Mouse (Mus musculus): ENCODE results near the gene Cstf3. TPM values are rescaled to one million over a fixed set of nuclear protein-coding genes. Genes with fewer than 3 reads are reported as not detected.
"Not testable (repeated sequence)": the region's sequence is repeated elsewhere in the genome, so short reads cannot be mapped to it uniquely, and the experiment has no call there.

Cstf3 gene
- total RNA-seq (2021), result 1 to 10 TPM; 9.1 to 9.8 TPM
- long read RNA-seq, experiment 1, partial matches to known transcripts, result 0 of 6 reads
- long read RNA-seq, experiment 1, other reads (novel, unspliced or antisense), result 0 of 6 reads
- long read RNA-seq, experiment 2, partial matches to known transcripts, result 0 of 4 reads
- long read RNA-seq, experiment 2, other reads (novel, unspliced or antisense), result 1 of 4 reads

DNA sequence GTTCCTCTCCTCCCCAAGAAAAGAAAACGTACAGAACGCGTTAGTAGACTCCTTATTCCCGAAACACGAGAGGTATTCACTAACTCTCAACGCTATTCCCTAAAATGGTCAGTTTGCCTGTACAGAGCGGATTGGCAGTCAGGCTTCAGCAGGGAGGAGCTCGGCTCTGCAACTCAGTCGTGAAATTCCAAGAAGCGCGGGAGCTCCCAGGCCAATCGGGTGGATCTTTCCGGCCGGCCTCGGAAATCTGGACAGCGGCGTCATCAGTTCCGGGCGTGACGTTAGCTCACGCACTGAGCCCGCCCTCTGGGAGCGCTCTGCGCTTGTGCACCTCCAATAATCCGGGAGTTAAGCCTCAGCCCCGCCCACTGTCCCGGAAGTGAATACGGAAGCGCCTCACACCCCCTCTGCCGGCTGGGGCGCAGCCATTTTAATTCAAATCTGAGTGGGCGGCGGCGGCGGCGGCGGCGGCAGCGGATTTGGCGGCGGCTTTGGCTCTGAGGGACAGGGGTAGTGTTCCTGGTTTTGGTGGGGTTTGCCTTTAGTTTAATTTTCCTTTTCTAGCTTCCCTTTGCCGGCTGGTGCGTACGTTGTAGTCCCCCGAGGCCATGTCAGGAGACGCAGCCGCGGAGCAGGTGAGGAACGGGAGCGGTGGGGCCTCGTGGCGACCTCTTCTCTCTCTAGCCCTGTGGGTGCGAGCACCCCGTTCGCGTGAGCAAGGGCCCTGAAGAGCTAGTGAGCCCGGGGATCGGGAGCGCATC is at the start of gene Cstf3:
Gene Cstf3, plus strand, starts transcription at position 456 of the 761 bp plus-strand sequence.
- DNase-seq, result peak; percentile 98

DNA sequence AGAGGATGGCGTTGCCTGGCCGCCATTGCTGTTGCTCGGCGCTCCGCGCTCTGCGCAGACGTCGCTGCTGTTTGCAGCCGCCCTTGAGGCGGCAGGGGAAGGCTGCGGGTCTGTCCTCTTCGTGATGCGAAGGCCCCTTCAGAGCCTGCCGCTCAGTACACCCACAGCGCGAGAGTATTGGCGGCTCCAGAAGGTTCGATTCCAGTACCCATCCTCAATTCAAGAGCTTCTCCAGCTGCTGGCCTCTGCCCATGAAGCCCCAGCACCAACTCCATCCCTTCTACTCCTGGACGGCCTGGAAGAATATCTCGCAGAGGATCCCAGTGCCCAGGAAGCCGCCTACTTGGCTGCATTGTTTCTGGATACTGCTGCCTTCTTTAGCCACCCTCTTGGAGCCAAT is 33.6 kb upstream of the Cstf3 start:
- DNase-seq, result not testable (repeated sequence)

DNA sequence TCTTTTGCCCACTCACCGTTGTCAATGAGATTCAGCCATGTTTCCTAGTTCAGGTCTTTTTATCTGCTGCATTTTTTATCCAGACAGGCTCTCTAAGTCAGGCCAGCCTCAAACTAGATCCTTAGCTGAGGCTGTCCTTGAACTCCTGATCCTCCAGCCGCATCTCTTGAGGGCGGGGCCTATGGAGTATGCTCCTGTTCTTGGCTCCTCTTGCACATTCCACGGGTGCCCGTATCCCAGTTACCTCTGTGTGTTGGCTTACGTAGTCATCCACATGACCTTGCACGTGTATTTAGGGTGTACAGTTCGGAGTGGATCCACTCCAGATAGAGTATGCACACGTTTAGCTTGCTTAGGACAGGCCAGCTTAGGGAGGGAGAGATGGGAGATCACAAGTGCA is 32.6 kb upstream of the Cstf3 start:
- no peak for DNase-seq

DNA sequence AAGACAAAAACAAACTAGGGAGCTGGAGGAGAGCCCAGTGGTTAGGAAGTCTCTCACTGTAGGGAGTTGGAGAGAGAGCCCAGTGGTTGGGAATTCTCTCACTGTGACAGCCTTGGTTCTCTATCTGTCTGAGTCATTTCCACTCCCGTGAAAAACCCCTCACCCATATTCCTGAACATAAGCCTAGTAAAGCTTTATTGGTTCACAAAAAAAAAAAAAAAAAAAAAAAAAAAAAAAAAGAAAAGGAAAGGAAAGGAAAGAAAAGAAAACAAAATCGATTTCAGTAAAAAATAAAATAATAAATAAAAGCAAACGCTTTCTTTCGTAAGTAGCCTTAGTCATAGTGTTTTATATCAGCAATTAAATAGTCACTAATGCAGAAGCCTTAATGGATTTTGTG is 32.0 kb upstream of the Cstf3 start:
- no peak for DNase-seq

DNA sequence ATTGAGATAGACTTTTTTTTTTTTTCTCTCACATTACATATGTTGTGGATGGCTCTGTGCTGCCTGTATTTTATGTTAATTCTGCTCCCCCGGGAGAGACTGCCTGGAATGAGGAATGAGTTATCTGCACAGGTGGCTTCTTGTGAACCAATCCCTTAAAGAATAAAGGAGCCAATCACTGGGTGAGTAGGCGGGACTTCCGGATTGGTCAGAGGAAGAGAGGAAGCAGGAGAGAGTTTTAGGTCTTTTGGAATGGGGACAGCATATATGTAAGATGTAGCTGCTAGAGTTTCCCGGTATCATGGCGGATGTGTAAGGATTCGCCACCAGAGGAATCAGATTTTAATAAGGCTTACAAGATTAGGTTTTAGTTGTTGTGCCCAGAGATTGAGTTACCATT is 31.4 kb upstream of the Cstf3 start:
- no peak for DNase-seq

DNA sequence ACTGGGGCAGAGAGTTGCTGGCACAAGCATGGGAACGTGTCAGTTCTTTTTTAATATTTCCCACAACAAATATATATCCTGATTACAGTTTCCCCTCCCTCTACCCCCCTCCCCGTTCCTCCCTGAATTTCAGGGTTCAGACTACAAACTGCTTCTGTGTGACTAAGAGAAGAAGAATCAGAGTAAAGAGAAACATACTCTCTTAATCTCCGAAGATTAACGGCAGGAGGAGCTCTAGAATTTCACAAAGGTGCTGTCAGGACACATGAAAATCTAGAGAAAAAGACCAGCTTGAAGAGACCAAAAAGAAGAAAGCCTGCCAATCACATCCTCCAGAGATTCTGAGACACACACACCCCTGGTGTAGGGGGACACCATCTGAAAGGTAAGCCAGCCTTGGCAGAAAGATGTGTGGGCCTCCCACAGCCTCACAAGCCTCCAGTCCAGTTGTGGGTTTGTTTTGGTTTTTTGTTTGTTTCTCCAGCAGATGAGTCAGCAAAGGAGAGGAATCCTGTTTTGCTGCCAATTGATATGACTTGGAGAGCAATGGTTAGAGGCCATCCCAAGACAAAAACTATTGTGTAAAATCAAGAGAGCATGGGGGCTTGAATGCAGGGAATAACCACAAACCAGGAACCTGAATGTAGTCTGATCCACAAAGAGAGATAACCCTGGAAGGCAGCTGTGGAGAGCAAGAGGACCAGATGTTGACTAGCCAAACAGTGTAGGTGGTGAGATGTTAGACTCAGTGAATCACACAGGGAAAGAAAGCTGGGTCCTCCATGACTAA is 30.5 kb upstream of the Cstf3 start:
- no peak for DNase-seq

DNA sequence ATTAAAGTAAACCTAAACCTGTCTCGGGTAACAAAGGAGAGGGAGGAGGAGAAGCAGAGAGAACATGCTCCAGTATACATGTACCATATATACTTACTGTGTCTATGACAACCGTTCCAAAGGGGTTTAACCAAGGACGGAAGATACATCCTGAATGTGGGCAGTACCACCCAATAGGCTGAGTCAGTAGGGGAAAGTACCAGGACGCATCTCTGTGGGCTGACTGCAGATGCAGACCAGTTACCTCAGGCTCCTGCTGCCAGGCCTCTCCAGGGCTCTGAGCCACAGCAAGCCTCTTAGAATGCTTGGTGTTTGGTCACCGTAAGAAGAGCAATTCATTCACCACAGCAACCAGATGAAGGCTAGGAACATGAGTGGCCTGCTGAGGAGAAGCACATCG is 28.9 kb upstream of the Cstf3 start:
- no peak for DNase-seq

DNA sequence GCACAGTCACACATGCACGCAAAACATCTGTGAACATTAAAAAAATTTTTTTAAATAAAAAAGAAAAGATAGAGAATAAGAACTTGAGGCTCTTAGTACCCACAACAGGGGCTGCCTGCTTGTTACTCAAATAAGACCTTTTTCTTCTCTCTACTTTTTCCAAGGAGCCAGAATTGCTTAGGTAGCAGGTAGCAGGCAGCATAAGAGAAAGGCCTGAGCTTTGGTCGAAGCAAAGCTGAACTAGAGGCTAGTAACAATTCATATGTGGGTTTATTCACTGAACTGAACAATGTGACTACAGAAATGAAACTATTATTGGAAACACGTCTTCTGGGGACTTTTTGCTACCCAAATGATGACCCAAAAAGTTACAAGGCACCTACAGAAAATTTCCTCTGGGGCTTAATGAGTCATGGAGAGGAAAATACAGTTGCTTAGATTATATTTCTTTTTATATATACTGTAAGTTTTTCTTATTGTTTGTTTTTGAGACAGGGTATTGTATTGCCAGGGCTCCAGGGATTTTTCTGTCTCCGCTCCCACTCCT is 28.3 kb upstream of the Cstf3 start:
- no peak for DNase-seq

DNA sequence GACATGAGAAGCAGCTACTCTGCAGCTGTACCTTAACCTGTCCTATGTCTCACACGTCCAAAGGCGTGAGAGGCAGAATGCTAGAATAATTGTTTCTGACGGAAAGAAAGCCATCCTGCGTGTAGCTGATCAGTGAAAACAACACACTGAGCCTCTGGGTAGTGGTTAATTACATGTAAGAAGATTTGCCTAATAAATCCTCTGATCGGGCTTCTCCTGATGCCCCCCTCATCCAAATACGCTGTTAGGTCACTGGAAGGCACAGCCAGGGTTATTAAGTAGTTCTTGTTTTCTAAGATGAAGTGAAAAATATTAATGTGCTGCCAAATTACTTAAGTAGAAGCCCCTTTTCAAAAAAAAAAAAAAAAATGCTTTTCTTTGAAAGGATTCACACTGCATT is 18.3 kb upstream of the Cstf3 start:
- DNase-seq, result no peak

DNA sequence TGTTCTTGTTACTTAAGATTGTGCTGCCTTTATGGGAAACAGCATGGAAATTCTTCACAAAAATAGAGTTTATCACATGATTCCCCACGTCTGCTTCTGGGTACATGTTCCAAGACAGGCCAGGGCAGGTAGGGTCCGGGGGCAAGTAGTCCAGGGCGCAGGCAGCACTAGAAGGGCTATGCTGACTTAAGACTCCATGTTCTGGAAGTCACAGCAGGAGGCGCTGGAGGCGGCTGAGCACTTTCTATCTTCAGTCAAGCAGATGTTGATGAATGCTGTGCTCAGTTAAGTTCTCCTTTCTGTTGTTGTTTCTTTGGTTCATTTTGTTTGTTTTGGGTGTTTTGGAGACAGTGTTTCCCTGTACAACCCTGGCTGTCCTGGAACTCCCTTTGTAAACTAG is 14.1 kb upstream of the Cstf3 start:
- no peak for DNase-seq

DNA sequence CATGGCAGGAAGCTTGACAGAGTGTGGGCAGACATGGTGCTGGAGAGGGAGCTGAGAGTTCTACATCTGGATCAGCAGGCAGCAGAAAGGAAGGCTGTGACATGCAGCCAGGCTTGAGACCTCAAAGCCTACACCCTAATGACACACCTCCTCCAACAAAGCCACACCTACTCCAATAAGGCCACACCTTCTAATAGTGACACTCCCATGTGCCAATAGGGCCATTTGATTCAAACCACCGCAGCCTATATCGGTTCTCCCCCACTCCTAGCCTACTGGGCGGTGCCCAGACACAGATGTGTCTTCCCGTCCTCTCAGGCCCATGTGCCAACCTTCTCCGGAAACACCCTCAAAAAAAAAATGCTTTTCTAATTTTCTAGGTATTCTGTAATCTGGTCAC is 12.3 kb upstream of the Cstf3 start:
- no peak for DNase-seq

DNA sequence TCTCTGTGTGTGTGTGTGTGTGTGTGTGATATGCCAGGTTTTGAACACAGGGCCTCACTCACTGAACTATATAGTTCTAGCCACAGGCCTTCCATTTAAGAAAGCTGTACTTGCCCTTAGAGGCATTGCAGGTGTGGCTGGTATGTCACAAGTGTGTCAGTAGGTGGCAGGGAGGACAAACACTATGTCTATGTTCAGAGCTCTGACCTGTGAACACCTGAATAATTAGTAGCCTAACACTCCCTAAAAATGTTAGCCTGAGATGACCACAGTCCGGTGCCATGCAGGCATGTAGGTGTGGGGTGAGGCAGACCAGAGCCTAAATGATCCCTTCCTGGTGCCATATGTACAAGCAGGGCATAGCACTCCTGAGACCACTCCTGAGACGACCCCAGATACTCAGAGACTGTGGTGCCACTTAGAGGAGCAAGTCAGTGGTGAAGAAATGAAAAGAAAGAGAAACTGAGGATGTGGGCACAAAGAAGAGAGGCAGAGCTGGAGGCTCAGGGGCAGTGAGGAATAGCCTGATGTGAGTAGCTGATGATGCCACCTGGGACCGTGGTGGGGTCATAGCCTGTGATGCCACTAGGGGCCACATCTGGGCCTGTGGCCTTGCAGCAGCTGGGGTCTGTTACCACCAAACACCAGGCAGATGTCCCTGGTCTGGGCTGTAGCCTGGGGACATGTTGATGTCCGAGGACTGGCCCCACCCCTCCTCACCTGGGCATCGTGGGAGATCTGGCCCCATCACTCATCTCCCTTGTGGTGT is 11.3 kb upstream of the Cstf3 start:
- DNase-seq, result no peak

DNA sequence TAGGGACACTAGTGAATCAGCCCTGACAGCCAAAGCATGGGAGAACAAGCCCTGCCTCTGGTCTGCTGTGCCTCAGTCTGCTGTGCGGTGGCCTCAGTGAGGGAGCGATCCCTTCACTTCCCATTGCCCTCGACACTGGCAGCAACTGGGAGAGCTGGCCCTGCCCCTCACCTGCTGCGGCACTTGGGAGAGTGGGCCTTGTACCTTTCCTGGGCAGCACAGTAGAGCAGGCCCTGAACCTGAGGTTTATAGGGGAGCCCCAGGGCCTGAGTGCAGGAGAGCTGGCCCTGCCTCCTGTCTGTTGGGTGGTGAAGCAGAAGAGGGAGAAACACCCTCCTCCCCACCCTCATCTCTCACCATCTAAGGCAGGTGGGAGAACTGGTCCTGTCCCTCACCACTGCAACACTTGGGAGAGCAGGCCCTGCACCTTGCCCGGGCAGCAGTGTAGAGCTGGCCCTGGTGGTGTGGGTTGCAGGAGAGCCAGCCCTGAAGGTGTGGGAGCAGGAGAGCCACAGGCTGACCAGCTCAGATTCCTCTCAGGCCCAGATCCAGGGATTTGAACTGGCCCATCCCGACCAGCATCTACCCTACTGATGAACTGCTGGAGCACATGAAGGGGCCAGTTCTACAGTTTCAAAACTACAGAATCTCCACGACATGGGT is 10.4 kb upstream of the Cstf3 start:
- no peak for DNase-seq

DNA sequence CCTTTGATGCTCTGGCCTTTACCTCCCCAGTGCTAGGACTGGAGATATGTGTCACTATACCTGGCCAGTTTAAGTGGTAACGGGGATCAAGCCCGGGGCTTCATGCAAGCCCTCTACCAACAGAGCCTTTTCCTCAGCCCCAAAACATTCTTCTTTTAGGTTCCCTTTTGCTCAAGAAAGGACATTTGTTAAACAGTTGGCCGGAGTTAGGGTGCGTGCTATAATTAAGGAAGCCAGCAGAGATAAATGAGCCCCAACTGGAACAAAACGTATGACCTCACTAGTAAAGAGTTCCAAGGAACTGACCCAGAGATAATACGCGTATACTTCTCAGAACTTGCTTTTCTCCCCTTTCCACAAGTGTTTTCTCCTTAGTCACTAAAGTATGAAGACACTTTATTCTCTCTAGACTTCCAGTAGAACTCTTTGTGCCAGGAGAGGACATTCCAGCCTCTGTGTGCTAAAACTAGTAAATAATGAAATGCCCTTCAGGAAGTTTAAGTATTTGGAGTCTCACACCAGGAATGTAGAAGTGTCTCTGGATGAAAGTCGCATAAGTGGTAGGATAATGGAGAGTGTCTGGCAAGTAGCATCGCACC is 8.9 kb upstream of the Cstf3 start:
- DNase-seq, result no peak

DNA sequence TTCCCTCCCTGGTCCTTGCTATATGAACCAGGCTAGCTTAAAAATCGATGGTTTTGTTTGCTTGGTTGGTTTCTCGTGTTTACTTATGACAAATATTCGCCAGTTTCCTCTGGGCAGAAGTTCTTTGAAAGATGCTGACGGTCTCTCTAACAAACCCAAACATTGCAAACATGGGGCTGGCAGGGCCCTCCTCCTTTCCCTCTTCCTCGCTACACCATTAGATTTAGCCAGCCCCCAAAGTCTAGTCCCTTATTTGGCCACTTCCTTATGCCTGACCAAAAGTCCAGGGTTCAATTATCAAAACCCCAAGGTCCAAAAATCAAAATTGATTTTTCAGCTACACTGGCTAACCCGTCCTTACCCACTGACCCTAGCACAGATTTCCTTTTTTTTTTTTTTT is 7.3 kb upstream of the Cstf3 start:
- DNase-seq, result no peak

DNA sequence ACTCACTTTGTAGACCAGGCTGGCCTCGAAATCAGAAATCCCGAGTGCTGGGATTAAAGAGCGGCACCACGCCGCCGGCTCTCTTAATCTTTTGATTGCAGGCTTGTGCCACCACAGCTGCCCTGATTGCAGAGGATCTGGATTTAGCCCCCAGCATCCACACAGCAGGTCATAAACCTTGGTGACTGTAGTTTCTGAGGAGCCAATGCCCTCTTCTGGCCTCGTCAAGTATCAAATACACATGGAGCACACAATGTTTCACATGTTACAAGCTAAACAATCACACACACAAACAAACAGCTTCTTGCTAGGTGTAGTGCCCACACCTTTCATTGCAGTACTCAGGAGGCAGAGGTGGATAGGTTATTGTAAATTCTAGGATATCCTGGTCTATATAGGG is 6.1 kb upstream of the Cstf3 start:
- DNase-seq, result no peak

DNA sequence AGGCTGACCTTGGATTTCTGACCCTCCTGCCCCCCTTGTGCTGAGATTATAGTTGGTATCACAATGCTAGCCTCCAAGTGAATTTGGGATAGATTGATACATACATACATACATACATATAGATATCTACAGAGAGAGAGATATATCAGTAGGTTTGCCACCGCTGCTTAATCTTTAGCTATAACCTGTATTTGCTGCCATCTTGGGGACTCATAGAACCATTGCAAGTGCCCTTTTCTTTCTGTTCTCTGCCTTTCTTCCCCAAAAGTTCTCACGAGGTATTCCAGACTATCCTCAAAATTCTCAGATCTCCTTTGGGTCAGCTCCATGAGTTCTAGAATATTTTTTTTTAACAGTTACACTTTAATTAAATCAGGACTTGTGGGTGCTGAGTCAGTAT is 4.7 kb upstream of the Cstf3 start:
- no peak for DNase-seq

DNA sequence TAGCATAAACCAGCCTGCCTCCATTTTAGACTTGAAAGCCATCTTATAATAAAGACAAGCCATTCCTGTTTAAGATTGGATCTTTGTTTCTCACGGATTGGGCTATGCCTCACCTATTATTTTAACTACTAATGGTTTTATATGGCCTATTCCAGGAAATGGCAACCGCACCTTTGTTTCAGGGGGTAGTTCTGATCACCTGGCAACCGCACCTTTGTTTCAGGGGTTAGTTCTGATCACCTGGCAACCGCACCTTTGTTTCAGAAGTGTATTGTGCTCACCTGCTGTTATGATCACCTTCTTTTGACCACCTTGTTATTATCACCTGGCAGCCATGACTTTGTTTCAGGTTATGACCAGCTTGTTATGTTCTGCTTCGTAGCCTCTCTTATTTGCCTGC is 1.8 kb upstream of the Cstf3 start:
- DNase-seq, result no peak

DNA sequence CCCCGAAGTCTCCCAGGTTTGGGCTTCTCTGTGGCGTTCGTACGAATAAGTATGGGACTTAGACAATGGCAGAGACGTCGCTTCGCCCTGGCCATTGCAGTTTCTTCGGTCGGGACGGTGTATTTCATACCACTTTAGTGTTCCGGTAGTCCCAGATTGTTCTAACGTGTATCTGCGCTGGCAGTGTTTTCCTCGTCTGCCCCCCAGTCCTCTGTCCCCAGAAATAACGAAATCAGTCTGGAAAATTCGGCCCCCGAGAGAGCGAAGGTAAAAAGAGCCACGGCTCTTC is 450 bp downstream of the Cstf3 start:
- DNase-seq, result no peak

DNA sequence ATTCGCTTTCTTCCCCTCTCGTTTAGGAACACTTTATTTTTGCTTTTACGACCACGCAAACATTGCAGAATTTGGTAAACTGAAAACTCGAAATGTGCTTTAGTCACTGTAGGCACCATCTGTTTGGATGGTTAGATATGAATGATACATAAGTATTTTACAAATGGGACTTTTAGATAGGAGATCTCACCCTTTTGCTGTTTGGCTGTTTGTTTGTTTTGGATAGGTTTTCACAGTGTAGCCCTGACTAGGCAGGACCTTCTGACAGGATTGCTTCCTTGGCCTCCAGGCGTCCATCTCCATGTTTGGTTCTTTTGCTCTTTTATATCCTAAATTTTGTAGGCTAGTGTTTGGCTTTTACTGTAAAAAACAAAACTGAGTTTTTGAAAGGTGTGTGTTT is 818 bp downstream of the Cstf3 start:
- DNase-seq, result no peak

DNA sequence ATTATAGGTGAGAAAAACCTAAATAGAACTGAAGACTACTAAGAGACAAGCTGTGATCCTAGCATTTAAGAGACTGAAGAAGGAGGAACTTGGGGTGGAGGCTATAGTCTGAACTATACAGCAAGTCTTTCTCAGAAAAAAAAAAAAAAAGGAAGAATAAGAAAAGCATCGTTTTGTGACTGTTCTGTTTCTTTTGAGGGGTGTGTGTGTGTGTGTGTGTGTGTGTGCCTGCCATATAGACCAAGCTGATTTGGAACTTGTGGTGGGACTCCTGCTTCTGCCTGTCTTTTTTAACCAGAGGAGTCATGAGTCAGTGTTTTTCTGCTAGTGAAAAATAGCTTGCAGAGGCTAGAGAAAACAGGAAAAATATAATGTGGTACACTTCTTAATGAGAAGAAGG is 4.7 kb downstream of the Cstf3 start:
- DNase-seq, result no peak

DNA sequence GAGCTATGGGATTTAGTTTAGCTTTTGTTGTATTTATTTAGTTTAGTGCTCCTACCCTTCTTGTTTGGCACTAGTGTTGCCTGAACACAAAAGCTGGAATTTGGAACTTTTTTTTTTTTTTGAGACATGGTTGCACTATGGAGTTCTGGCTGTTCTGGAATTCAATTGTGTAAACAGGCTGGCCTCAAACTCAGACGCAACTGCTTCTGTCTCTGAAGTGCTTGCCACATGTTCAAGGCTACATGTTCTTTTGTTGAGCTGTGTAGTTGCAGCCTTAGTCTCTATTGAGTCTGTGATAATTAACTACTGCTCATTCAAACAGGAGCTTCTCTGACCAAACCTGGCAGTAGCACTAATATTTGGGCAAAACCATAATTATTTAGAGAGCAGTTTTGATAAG is 13.1 kb downstream of the Cstf3 start:
- no peak for DNase-seq

Data from gastrocnemius, postnatal 25 days (tissue).